9 mouse cellular contexts compared by ENCODE assay signal in the genomic region with DNA sequence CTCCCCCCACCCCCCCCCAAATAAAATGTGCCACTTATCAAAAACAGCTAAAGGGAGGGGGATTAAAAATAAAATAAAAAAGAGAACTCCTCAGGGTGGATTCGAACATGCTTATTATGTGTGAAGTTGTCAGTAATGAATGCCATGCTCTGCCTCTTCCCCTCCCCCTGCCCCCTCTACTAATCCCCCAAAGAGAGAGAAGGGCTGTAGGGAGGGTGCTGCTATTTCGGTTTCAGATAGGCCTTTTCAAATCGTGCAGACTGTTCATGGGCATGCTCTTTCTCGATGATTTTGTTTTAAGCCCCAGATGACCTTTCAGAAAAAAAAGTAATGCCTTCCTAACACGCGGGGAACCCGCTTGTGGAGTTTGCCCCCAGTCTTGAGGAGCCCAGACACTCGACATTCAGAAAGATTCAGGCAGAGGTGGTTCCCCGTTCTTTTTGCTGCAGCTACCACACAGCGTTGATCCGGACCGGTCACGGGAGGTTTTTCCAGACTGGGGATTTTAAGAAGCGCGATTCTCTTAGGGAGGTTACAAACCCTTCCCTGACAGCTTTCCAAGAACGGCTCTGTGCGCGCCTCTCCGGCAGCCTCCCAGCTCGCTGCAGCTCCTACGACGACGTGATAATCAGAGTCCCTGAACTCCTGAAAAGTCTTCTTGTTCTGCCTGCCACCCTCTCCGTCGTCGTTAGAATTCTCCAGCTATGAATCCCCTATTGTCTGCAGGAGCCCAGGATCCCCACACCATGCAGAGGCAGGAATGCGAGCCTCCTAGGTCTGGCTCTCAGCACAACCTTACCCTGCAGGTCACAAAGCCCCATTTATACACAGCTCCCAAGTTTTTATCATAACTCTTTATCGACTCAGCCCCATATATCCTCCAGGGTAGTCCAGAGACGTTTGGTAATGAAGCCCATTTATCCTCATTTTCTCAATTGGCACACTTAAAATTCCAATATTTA.
DNase-seq lines count a peak whose midpoint lies in the region; ATAC-seq lines count a peak whose summit lies in the region.
"Had no signal": no experiment of that assay in that cellular context is flagged by ENCODE, and none has a peak within 500 bp of the region (broad histone marks: within the 10 kb centered on the region; RNA-seq: fewer than 3 reads in every experiment).

No protein-coding gene starts in this region.

- peak overlapping the region; percentile 68 for H3K4me2 ChIP-seq in heart, embryonic 11.5 days
- peak overlapping the region; percentile 48 for H3K4me2 ChIP-seq in forebrain, embryonic 16.5 days (ENCODE audit: low read length)

- H3K36me3 ChIP-seq in heart, embryonic 11.5 days (ENCODE audit: control insufficient read depth, insufficient read depth, low read length), result 0 out of 2 replicates have a peak, but pooled peaks cover 2% of the 10 kb centered on the region
- peaks cover 3% of the 10 kb centered on the region; the same call in 1 of the 2 replicates for H3K36me3 ChIP-seq in forebrain, embryonic 16.5 days (ENCODE audit: control insufficient read depth, insufficient read depth)
- H3K36me3 ChIP-seq: G1E had no signal

- no peaks in the 10 kb centered on the region for H3K27me3 ChIP-seq in heart, embryonic 11.5 days (ENCODE audit: control insufficient read depth, insufficient read depth, low read length)
- no peaks in the 10 kb centered on the region for H3K27me3 ChIP-seq in forebrain, embryonic 16.5 days (replicated peaks; ENCODE audit: control insufficient read depth, insufficient read depth, low read length)

- 4% methylated on average over 29 of the region's 29 CpGs for WGBS in heart, embryonic 11.5 days (ENCODE audit: insufficient replicate concordance)
- 3% methylated on average over 29 of the region's 29 CpGs for WGBS in forebrain, embryonic 16.5 days

- peak overlapping the region; percentile 67 for H3K9ac ChIP-seq in heart, embryonic 11.5 days (ENCODE audit: low read depth, low read length)
- peak overlapping the region; percentile 14; the same call in 1 of the 2 replicates for H3K9ac ChIP-seq in forebrain, embryonic 16.5 days (replicated peaks; ENCODE audit: low read depth, low read length)

- H3K4me3 ChIP-seq in heart, embryonic 11.5 days (ENCODE audit: low read depth, low read length), result peak overlapping the region; percentile 32
- H3K4me3 ChIP-seq in forebrain, embryonic 16.5 days (replicated peaks; ENCODE audit: low read length), result peak overlapping the region; percentile 19

- 0 out of 2 replicates have a peak, but pooled peaks cover 2% of the 10 kb centered on the region for H3K9me3 ChIP-seq in heart, embryonic 11.5 days (replicated peaks; ENCODE audit: control insufficient read depth, low read length)
- peaks cover 6% of the 10 kb centered on the region for H3K9me3 ChIP-seq in forebrain, embryonic 16.5 days (ENCODE audit: control insufficient read depth, low read length)

- H3K27ac ChIP-seq in heart, embryonic 11.5 days (ENCODE audit: low read depth, low read length), result peak overlapping the region; percentile 17; the same call in 1 of the 2 replicates
- H3K27ac ChIP-seq in forebrain, embryonic 16.5 days (ENCODE audit: low read length), result no peak overlapping the region

- ATAC-seq in heart, embryonic 11.5 days (replicated peaks; ENCODE audit: insufficient number of reproducible peaks, low FRiP score, low TSS enrichment), result no peak
- ATAC-seq in forebrain, embryonic 16.5 days, result peak; percentile 49; the same call in 1 of the 2 replicates
- ATAC-seq in megakaryocyte, adult 5-6 weeks (ENCODE audit: poor library complexity, severe bottlenecking), result no peak

- peaks cover 5% of the 10 kb centered on the region; the same call in 1 of the 2 replicates for H3K4me1 ChIP-seq in heart, embryonic 11.5 days (ENCODE audit: control insufficient read depth, insufficient read depth, low read length)
- H3K4me1 ChIP-seq in forebrain, embryonic 16.5 days (replicated peaks; ENCODE audit: control insufficient read depth, insufficient read depth, low read length), result peaks cover 6% of the 10 kb centered on the region; the same call in 1 of the 2 replicates

- intact Hi-C loops in heart, postnatal 25 days (cut with DNase I), result loop anchor here (10.0 kb wide), 1 partner anchor 180 kb away; no protein-coding TSS in a partner anchor

- DNase-seq in heart, postnatal 25 days (ENCODE audit: low spot score), result no peak
- DNase-seq in brain, adult 2 months (ENCODE audit: low read depth, low spot score), result peak; percentile 29
- peak; percentile 17 for DNase-seq in lung, postnatal 10 days
- peak; percentile 60 for DNase-seq in testis, postnatal 14 days (ENCODE audit: low spot score)
- no peak for DNase-seq in cerebellum, adult 9-10 months

Comparison
In these comparisons a context has a peak if more than half of its experiments do, and no peak if none do; other contexts are left out.
1. DNase-seq: peak in brain, adult 2 months (single experiment), lung, postnatal 10 days (single experiment) and testis, postnatal 14 days (single experiment); none in heart, postnatal 25 days (single experiment) and cerebellum, adult 9-10 months (single experiment).